Mouse (Mus musculus) kidney, adult 2 months (tissue): ENCODE measurements around the gene Vwa7.

Experiments used
- CTCF ChIP-seq: fragments of 200-500 bp; conservative IDR thresholded peaks from 2 replicates; pipeline ENCODE4 v1.5.1; 2011; ENCODE audit warnings: low read depth, mild to moderate bottlenecking, control low read depth, low read length, moderate library complexity, mixed read lengths; ENCODE audit not compliant: insufficient read depth, insufficient read length
- POLR2A ChIP-seq: fragments of 200-500 bp; IDR thresholded peaks from one replicate; pipeline ENCODE4 v1.6.1; 2011; ENCODE audit warnings: low read depth, low read length, control low read depth

- TF ChIP-seq CTCF (no peak), POLR2A (no peak)
These were observed 47.1 kb downstream of the Vwa7 start for GRCm38 (mm10) chr17:35063466-35063865.
